Mouse (Mus musculus): ENCODE results near the gene Ensa. TPM values are rescaled to one million over a fixed set of nuclear protein-coding genes. Genes with fewer than 3 reads are reported as not detected.

Ensa gene
- total and polyA plus RNA-seq, 3 experiments: 19.2 to 133 (median 104) TPM

DNA sequence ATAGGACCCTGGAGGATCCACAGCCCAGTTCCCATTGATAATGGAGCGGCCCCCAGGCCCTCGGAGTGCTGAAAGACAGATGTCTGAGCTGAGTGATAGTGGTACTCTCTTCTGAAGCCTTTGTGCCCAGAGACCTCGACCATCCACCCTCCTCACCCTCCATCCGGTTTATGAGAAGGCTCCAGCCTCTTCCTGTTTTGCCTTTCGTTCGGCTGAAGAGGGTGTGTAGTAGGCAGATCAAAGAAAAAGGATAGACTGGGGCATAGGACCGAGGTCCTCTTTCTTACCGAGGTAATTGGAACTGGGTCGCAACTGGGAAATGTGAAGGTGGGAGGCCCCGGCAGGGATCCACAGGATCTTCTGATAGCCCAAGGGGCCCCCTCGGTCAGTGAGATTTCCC, 56.6 kb downstream of the Ensa start:
- ATAC-seq (ENCODE audit: extremely low read depth, insufficient number of reproducible peaks, low FRiP score, poor library complexity, severe bottlenecking): no peak

More for the DNA sequence above, 56.6 kb downstream of the Ensa start:
- H3K4me3 ChIP-seq (ENCODE audit: low read depth, low read length): no peak overlapping the region
- H3K4me1 ChIP-seq (ENCODE audit: insufficient read depth, low read depth, low read length): peaks cover 28% of the 10 kb centered on the region
- H3K36me3 ChIP-seq (replicated peaks): peaks cover 51% of the 10 kb centered on the region
- peaks cover 19% of the 10 kb centered on the region; the same call in 1 of the 2 replicates for H3K27me3 ChIP-seq (ENCODE audit: insufficient read depth, low read length)
- no peaks in the 10 kb centered on the region for H3K9me3 ChIP-seq (replicated peaks)
- no peak for TF ChIP-seq GATA2 (IDR thresholded peaks at IDR 0.05; ENCODE audit: borderline replicate concordance, low read depth, low read length)
- no peak for TF ChIP-seq CTCF (IDR thresholded peaks at IDR 0.05; ENCODE audit: low read depth, low read length)
- no peak for TF ChIP-seq TAL1 (conservative IDR thresholded peaks at IDR 0.05; ENCODE audit: low read depth, low read length)
- TF ChIP-seq POLR2AphosphoS5 (IDR thresholded peaks at IDR 0.05; ENCODE audit: insufficient replicate concordance, low read depth, low read length): no peak
- TF ChIP-seq GATA1 (IDR thresholded peaks at IDR 0.05; ENCODE audit: borderline replicate concordance, low read length): no peak
- DNase-seq (ENCODE audit: low spot score): no peak

Other genes with a start within 250 kb of the Ensa start
- not detected in 2 replicates for gene 4930558C23Rik, start 222.2 kb upstream of the Ensa start, total RNA-seq (2014; fragmentation: Nextera tagmentation)
- not detected in 2 replicates for gene 4930558C23Rik, start 222.2 kb upstream of the Ensa start, total RNA-seq (2017)
- gene 4930558C23Rik, start 222.2 kb upstream of the Ensa start, polyA plus RNA-seq (2012): not detected in 2 replicates
- 164 and 171 TPM in 2 replicates for gene Arnt, start 190.6 kb upstream of the Ensa start, total RNA-seq (2014; fragmentation: Nextera tagmentation)
- 37.6 and 41.6 TPM in 2 replicates for gene Arnt, start 190.6 kb upstream of the Ensa start, total RNA-seq (2017)
- 53.0 and 53.5 TPM in 2 replicates for gene Arnt, start 190.6 kb upstream of the Ensa start, polyA plus RNA-seq (2012)
- not detected in 2 replicates for gene Ctsk, start 125.7 kb upstream of the Ensa start, total RNA-seq (2014; fragmentation: Nextera tagmentation)
- gene Ctsk, start 125.7 kb upstream of the Ensa start, total RNA-seq (2017): 0.16 and 0.17 TPM in 2 replicates
- not detected in 2 replicates for gene Ctsk, start 125.7 kb upstream of the Ensa start, polyA plus RNA-seq (2012)
- gene Ctss, start 98.2 kb upstream of the Ensa start, total RNA-seq (2014; fragmentation: Nextera tagmentation): not detected in 2 replicates
- 0.41 and 0.66 TPM in 2 replicates for gene Ctss, start 98.2 kb upstream of the Ensa start, total RNA-seq (2017)
- gene Ctss, start 98.2 kb upstream of the Ensa start, polyA plus RNA-seq (2012): not detected in 2 replicates
- not detected in 2 replicates for gene Hormad1, start 65.3 kb upstream of the Ensa start, total RNA-seq (2014; fragmentation: Nextera tagmentation)
- gene Hormad1, start 65.3 kb upstream of the Ensa start, total RNA-seq (2017): 0.11 TPM in 1 of 2 replicates, not detected in the other
- gene Hormad1, start 65.3 kb upstream of the Ensa start, polyA plus RNA-seq (2012): not detected in 2 replicates
- 115 and 117 TPM in 2 replicates for gene Golph3l, start 36.1 kb upstream of the Ensa start, total RNA-seq (2014; fragmentation: Nextera tagmentation)
- 72.1 and 79.0 TPM in 2 replicates for gene Golph3l, start 36.1 kb upstream of the Ensa start, total RNA-seq (2017)
- 2.3 and 2.4 TPM in 2 replicates for gene Golph3l, start 36.1 kb upstream of the Ensa start, polyA plus RNA-seq (2012)
- 296 and 335 TPM in 2 replicates for gene Mcl1, start 33.8 kb downstream of the Ensa start, total RNA-seq (2014; fragmentation: Nextera tagmentation)
- 263 and 280 TPM in 2 replicates for gene Mcl1, start 33.8 kb downstream of the Ensa start, total RNA-seq (2017)
- gene Mcl1, start 33.8 kb downstream of the Ensa start, polyA plus RNA-seq (2012): 264 and 420 TPM in 2 replicates
- gene Adamtsl4, start 62.9 kb downstream of the Ensa start, total RNA-seq (2014; fragmentation: Nextera tagmentation): not detected in 2 replicates
- 0.06 and 0.11 TPM in 2 replicates for gene Adamtsl4, start 62.9 kb downstream of the Ensa start, total RNA-seq (2017)
- 0.01 TPM in 1 of 2 replicates, not detected in the other for gene Adamtsl4, start 62.9 kb downstream of the Ensa start, polyA plus RNA-seq (2012)
- gene Ecm1, start 114.6 kb downstream of the Ensa start, total RNA-seq (2014; fragmentation: Nextera tagmentation): 3.6 and 7.4 TPM in 2 replicates
- 2.4 and 4.0 TPM in 2 replicates for gene Ecm1, start 114.6 kb downstream of the Ensa start, total RNA-seq (2017)
- gene Ecm1, start 114.6 kb downstream of the Ensa start, polyA plus RNA-seq (2012): 19.5 and 20.5 TPM in 2 replicates
- 47.2 and 69.0 TPM in 2 replicates for gene Tars2, start 135.2 kb downstream of the Ensa start, total RNA-seq (2014; fragmentation: Nextera tagmentation)
- gene Tars2, start 135.2 kb downstream of the Ensa start, total RNA-seq (2017): 52.3 and 56.6 TPM in 2 replicates
- gene Tars2, start 135.2 kb downstream of the Ensa start, polyA plus RNA-seq (2012): 38.3 and 69.7 TPM in 2 replicates
- 116 and 144 TPM in 2 replicates for gene Rprd2, start 193.9 kb downstream of the Ensa start, total RNA-seq (2014; fragmentation: Nextera tagmentation)
- 18.6 and 28.0 TPM in 2 replicates for gene Rprd2, start 193.9 kb downstream of the Ensa start, total RNA-seq (2017)
- 6.9 and 9.1 TPM in 2 replicates for gene Rprd2, start 193.9 kb downstream of the Ensa start, polyA plus RNA-seq (2012)
- 77.2 and 88.7 TPM in 2 replicates for gene Prpf3, start 230.9 kb downstream of the Ensa start, total RNA-seq (2014; fragmentation: Nextera tagmentation)
- gene Prpf3, start 230.9 kb downstream of the Ensa start, total RNA-seq (2017): 50.0 and 68.3 TPM in 2 replicates
- 13.9 and 17.5 TPM in 2 replicates for gene Prpf3, start 230.9 kb downstream of the Ensa start, polyA plus RNA-seq (2012)
- 40.2 and 41.8 TPM in 2 replicates for gene Mrps21, start 246.5 kb downstream of the Ensa start, total RNA-seq (2014; fragmentation: Nextera tagmentation)
- 624 and 639 TPM in 2 replicates for gene Mrps21, start 246.5 kb downstream of the Ensa start, total RNA-seq (2017)
- 43.8 and 190 TPM in 2 replicates for gene Mrps21, start 246.5 kb downstream of the Ensa start, polyA plus RNA-seq (2012)